Mouse (Mus musculus): ENCODE measurements around the gene Intu. TPM values are rescaled to one million over a fixed set of nuclear protein-coding genes. Genes with fewer than 3 reads are reported as not detected.

Intu gene
- polyA plus RNA-seq, 3 experiments from 2014 or later: 0.10 to 0.34 (median 0.34) TPM

Other genes starting within 250 kb of the Intu start
- gene Slc25a31, start 177.6 kb downstream of the Intu start, polyA plus RNA-seq (2017; shearing (Covaris generic)): not detected
- gene Hspa4l, start 213.2 kb downstream of the Intu start, polyA plus RNA-seq (2017; shearing (Covaris generic)): 10 to 100 TPM; 21.5 to 44.4 (median 25.4) TPM

All from inflammation-experienced regulatory T-cells, adult 6 months (primary cell).